Mouse (Mus musculus): Measurements from ENCODE around the gene Lyg1. TPM values are rescaled to one million over a fixed set of nuclear protein-coding genes. Genes with fewer than 3 reads are reported as not detected.

Gene Lyg1
- polyA plus RNA-seq, 1 experiment from 2014 or later: not detected

DNA sequence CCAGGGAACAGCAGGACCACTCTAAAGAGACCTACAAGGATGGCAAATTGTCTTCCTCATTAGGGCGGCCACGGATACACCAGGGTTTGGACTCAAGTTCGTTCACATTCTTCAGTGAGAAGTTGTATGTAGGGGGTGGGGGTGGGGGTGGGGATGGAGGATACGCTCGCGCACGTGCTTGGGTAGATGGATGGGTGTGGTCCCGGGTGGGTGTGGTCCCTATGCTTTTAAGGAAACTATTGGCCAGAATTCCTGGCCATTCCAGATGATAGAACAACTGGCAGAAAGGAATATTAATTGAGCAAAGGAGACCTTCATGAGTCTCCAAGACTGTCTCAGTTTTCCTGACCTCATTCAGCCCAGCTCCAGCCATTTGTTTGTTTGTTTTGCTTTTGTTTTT lies 31.6 kb downstream of the Lyg1 start:
- no peak for ATAC-seq (ENCODE audit: insufficient number of reproducible peaks, low FRiP score, low TSS enrichment, low read depth)
- no peaks in the 10 kb centered on the region for H3K4me1 ChIP-seq

DNA sequence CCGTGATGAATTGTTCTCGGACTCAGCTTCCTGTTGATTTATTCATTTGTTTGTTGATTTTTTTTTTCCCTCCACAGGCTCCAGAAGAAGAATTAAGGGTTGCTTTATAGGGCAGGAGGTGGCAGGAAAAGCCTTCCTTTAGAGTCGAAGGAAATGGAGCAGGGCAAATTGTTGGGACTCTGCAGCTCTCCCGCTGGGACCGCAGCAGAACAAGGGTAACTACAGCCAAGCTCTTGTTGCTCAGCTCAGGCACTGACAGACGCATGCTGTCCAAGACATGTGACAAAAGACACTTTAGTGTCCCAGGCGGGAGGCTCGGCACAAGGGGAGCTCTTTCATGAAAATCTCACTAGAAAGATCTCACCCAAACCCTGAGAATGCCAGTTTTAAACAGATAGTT lies 35.0 kb downstream of the Lyg1 start:
- 44% methylated on average over 8 of the region's 8 CpGs for WGBS
- no peaks in the 10 kb centered on the region for H3K36me3 ChIP-seq
- no peaks in the 10 kb centered on the region for H3K4me1 ChIP-seq
- ATAC-seq (ENCODE audit: insufficient number of reproducible peaks, low FRiP score, low TSS enrichment, low read depth): no peak
- no peak overlapping the region for H3K27ac ChIP-seq
- no peak overlapping the region for H3K9ac ChIP-seq
- no peaks in the 10 kb centered on the region for H3K27me3 ChIP-seq
- H3K4me3 ChIP-seq: no peak overlapping the region
- no peaks in the 10 kb centered on the region for H3K9me3 ChIP-seq
- no peak overlapping the region for H3K4me2 ChIP-seq

More for the DNA sequence above, 31.6 kb downstream of the Lyg1 start:
- no peaks in the 10 kb centered on the region for H3K9me3 ChIP-seq
- no peaks in the 10 kb centered on the region for H3K27me3 ChIP-seq
- WGBS: 74% methylated on average over 8 of the region's 8 CpGs
- H3K27ac ChIP-seq: no peak overlapping the region
- no peaks in the 10 kb centered on the region for H3K36me3 ChIP-seq
- no peak overlapping the region for H3K4me2 ChIP-seq
- no peak overlapping the region for H3K9ac ChIP-seq
- no peak overlapping the region for H3K4me3 ChIP-seq

DNA sequence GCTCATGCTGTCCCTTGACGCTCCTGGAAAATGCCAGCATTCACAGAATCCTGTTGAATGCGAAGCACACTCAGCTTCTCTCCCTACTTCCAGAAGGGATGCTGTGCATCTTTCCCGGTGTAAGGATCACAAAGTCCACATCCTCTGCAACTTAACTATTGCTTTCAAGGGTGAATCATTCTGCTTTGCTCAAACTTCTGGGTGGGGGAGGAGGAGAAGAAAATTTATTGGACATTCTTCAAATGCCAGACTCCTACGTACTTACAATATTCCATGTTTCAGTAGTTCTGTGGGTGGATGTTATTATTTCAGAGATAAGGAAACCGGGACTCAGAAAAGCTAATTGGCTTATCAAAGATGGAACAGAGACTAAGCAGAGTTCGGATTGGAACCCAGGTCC lies 39.5 kb downstream of the Lyg1 start:
- Histone ChIP-seq H3K27ac (no peak overlapping the region), H3K36me3 (no peaks in the 10 kb centered on the region), H3K9ac (no peak overlapping the region), H3K27me3 (peaks cover 4% of the 10 kb centered on the region; the same call in 1 of the 2 replicates), H3K4me3 (no peak overlapping the region), H3K4me2 (no peak overlapping the region), H3K4me1 (no peaks in the 10 kb centered on the region), H3K9me3 (no peaks in the 10 kb centered on the region)
- WGBS: 56% methylated on average over 6 of the region's 6 CpGs
- ATAC-seq (ENCODE audit: insufficient number of reproducible peaks, low FRiP score, low TSS enrichment, low read depth): no peak

DNA sequence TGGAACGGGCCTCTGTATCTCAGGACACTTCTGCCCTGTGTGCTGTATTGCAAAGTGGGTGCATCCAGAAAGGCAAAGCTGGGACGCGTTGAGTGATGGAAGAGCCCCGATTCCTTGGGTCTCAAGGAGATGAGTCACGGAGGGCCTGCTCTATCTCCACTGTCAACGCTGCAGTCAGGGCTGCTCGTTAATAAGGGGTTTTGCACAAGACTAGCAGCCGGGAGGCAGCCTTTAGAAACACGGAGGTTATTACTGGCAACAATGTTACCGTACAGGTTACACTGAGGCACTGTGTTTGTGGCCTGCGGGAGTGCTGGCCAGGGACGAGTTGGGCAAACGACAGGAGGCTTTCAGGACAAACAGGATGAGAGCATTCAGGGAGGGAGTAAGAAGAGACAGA lies 39.9 kb downstream of the Lyg1 start:
- no peak overlapping the region for H3K4me3 ChIP-seq
- ATAC-seq (ENCODE audit: insufficient number of reproducible peaks, low FRiP score, low TSS enrichment, low read depth): no peak
- 49% methylated on average over 13 of the region's 13 CpGs for WGBS
- no peaks in the 10 kb centered on the region for H3K4me1 ChIP-seq
- H3K27me3 ChIP-seq: peaks cover 4% of the 10 kb centered on the region; the same call in 1 of the 2 replicates
- H3K9ac ChIP-seq: no peak overlapping the region
- H3K9me3 ChIP-seq: no peaks in the 10 kb centered on the region
- no peaks in the 10 kb centered on the region for H3K36me3 ChIP-seq
- no peak overlapping the region for H3K4me2 ChIP-seq
- no peak overlapping the region for H3K27ac ChIP-seq

DNA sequence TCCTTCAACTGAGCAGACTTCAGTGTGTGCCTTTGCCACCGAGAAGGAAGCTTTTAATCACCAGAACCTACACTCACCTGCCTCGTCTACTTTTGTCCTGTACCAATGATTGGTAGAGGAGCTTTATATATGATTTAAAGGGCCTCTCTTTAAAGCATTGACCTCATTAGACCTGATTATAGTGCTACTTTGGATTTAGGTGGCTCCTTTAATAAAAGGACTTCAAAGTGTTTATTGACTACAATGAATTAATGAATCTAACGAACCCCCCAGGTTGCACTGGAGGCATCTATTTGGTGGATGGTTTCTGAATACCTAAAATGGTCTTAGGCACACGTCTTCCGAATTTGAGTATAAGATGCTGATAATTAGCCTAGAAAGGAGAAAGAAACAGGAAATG lies 41.2 kb downstream of the Lyg1 start, which contains the start of gene Lyg2:
Lyg2 (minus strand) TSS at position 101 of the 400 bp plus-strand sequence.
- Histone ChIP-seq H3K9ac (no peak within 1 kb of the TSS), H3K4me1 (no peaks in the 10 kb centered on the region), H3K9me3 (no peaks in the 10 kb centered on the region), H3K27me3 (peaks cover 4% of the 10 kb centered on the region; the same call in 1 of the 2 replicates), H3K4me2 (no peak within 1 kb of the TSS), H3K27ac (no peak within 1 kb of the TSS), H3K4me3 (no peak within 1 kb of the TSS), H3K36me3 (no peaks in the 10 kb centered on the region)
- ATAC-seq (ENCODE audit: insufficient number of reproducible peaks, low FRiP score, low TSS enrichment, low read depth): no peak
- 35% methylated on average over 5 of the region's 5 CpGs for WGBS

DNA sequence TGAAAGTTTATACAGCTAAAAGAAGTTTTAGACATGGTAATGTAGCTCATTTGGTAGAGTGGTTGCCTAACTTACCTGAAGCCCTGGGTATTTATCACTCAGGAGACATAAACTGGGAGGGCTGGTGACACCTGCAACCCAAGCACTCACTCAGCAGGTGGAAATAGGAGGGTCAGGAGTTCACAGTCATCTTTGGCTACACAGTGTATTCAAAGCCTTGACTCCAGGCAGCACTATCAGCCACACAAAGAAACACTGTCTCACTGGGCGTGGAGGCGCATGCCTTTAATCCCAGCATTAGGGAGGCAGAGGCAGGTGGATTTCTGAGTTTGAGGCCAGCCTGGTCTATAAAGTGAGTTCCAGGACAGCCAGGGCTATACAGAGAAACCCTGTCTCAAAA lies 44.8 kb downstream of the Lyg1 start:
- 85% methylated on average over 2 of the region's 2 CpGs for WGBS

DNA sequence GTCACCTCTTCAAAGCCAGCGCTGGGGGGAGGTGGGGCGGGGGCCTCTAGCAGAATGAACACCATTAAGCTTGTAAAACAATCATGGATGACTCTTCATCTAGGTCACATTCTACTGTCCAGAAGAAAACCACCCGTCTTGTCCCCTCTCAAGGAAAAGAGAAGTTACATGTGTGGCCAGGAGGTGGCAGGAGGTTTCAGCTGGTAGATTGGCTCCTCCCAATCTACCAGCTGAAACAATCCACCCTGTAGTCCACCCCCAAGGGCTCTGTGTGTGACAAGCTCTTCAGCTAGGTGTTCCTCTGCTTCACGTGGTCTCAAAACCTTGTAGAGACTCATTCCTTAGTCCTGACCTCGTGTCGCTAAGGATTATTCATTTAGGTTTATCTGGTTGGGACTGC lies 54.4 kb downstream of the Lyg1 start:
- peaks cover 16% of the 10 kb centered on the region for H3K36me3 ChIP-seq
- no peak overlapping the region for H3K9ac ChIP-seq
- H3K9me3 ChIP-seq: no peaks in the 10 kb centered on the region
- H3K27ac ChIP-seq: no peak overlapping the region
- no peak overlapping the region for H3K4me2 ChIP-seq
- no peaks in the 10 kb centered on the region for H3K4me1 ChIP-seq
- H3K27me3 ChIP-seq: no peaks in the 10 kb centered on the region
- WGBS: 33% methylated on average over 6 of the region's 6 CpGs
- no peak for ATAC-seq (ENCODE audit: insufficient number of reproducible peaks, low FRiP score, low TSS enrichment, low read depth)
- H3K4me3 ChIP-seq: no peak overlapping the region

More for the DNA sequence above, 44.8 kb downstream of the Lyg1 start:
- H3K27me3 ChIP-seq: peaks cover 4% of the 10 kb centered on the region; the same call in 1 of the 2 replicates
- no peaks in the 10 kb centered on the region for H3K9me3 ChIP-seq
- H3K27ac ChIP-seq: no peak overlapping the region
- ATAC-seq (ENCODE audit: insufficient number of reproducible peaks, low FRiP score, low TSS enrichment, low read depth): no peak
- H3K36me3 ChIP-seq: no peaks in the 10 kb centered on the region
- H3K4me3 ChIP-seq: no peak overlapping the region
- no peak overlapping the region for H3K9ac ChIP-seq
- no peak overlapping the region for H3K4me2 ChIP-seq
- H3K4me1 ChIP-seq: no peaks in the 10 kb centered on the region

DNA sequence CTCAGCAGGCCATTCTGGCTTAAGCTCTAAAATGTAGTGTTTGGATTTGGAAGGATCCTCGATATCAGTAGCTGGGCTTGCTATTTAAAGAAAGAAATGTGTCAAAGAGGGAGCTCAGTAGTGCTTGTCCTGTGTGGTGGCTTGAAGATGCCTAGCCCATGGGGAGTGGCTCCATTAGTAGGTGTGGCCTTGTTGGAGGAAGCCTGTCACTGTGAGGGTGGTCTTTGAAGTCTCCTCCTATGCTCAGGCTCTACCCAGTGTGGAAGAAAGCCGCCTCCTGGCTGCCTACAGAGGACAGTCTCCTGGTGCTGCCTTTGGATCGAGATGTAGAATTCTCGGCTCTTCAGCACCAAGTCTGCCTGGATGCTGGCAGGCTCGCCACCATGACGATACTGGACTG lies 57.3 kb downstream of the Lyg1 start:
- H3K27me3 ChIP-seq: no peaks in the 10 kb centered on the region
- H3K27ac ChIP-seq: no peak overlapping the region
- H3K4me1 ChIP-seq: no peaks in the 10 kb centered on the region
- H3K9ac ChIP-seq: no peak overlapping the region
- no peak for ATAC-seq (ENCODE audit: insufficient number of reproducible peaks, low FRiP score, low TSS enrichment, low read depth)
- peaks cover 41% of the 10 kb centered on the region for H3K36me3 ChIP-seq
- no peak overlapping the region for H3K4me2 ChIP-seq
- 49% methylated on average over 6 of the region's 6 CpGs for WGBS
- no peaks in the 10 kb centered on the region for H3K9me3 ChIP-seq
- no peak overlapping the region for H3K4me3 ChIP-seq

DNA sequence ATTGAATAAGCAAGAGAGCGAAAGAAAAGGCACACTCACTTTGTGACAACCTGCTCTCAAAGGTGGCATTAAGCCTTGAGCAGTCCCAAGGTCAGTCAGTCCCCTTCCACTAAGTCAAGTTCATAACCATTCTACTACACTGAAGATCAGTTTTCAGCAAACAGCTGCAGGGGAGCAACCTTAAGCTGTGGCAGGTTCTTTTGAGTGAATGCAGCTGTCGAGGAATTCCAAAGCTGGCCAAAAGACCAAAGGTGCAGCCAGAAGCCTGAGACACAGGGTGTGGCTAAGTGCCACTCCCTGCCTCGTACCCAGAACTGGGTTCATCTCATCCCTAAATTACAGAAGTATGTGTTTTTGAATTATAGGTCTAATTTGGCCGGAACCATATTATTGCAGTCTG lies 57.7 kb downstream of the Lyg1 start:
- Histone ChIP-seq H3K9me3 (no peaks in the 10 kb centered on the region), H3K27ac (no peak overlapping the region), H3K36me3 (peaks cover 46% of the 10 kb centered on the region), H3K4me2 (no peak overlapping the region), H3K9ac (no peak overlapping the region), H3K4me3 (no peak overlapping the region), H3K27me3 (no peaks in the 10 kb centered on the region), H3K4me1 (no peaks in the 10 kb centered on the region)
- no peak for ATAC-seq (ENCODE audit: insufficient number of reproducible peaks, low FRiP score, low TSS enrichment, low read depth)
- 66% methylated on average over 4 of the region's 4 CpGs for WGBS

Other genes with a start within 250 kb of the Lyg1 start
- 3.4 and 3.9 TPM in 2 replicates for gene 2010300C02Rik, start 237.7 kb downstream of the Lyg1 start, polyA plus RNA-seq (2015; fragmentation: Nextera tagmentation; extraction: Ambion mirVana)
- gene Tsga10, start 91.3 kb downstream of the Lyg1 start, polyA plus RNA-seq (2015; fragmentation: Nextera tagmentation; extraction: Ambion mirVana): 5.7 and 5.8 TPM in 2 replicates
- 7.3 and 7.7 TPM in 2 replicates for gene Lipt1, start 86.0 kb downstream of the Lyg1 start, polyA plus RNA-seq (2015; fragmentation: Nextera tagmentation; extraction: Ambion mirVana)
- gene Mitd1, start 67.3 kb downstream of the Lyg1 start, polyA plus RNA-seq (2015; fragmentation: Nextera tagmentation; extraction: Ambion mirVana): 25.0 and 27.8 TPM in 2 replicates
- 210 and 215 TPM in 2 replicates for gene Mrpl30, start 67.3 kb downstream of the Lyg1 start, polyA plus RNA-seq (2015; fragmentation: Nextera tagmentation; extraction: Ambion mirVana)
- not detected in 2 replicates for gene Lyg2, start 41.3 kb downstream of the Lyg1 start, polyA plus RNA-seq (2015; fragmentation: Nextera tagmentation; extraction: Ambion mirVana)
- gene Txndc9, start 40.1 kb upstream of the Lyg1 start, polyA plus RNA-seq (2015; fragmentation: Nextera tagmentation; extraction: Ambion mirVana): 137 and 140 TPM in 2 replicates
- 26.3 and 29.3 TPM in 2 replicates for gene Eif5b, start 40.3 kb upstream of the Lyg1 start, polyA plus RNA-seq (2015; fragmentation: Nextera tagmentation; extraction: Ambion mirVana)
- gene Rev1, start 172.0 kb upstream of the Lyg1 start, polyA plus RNA-seq (2015; fragmentation: Nextera tagmentation; extraction: Ambion mirVana): 20.1 and 24.0 TPM in 2 replicates

Data from limb, embryonic 15.5 days (tissue).